ENCODE assay signal across 22 mouse cellular contexts in the genomic region with DNA sequence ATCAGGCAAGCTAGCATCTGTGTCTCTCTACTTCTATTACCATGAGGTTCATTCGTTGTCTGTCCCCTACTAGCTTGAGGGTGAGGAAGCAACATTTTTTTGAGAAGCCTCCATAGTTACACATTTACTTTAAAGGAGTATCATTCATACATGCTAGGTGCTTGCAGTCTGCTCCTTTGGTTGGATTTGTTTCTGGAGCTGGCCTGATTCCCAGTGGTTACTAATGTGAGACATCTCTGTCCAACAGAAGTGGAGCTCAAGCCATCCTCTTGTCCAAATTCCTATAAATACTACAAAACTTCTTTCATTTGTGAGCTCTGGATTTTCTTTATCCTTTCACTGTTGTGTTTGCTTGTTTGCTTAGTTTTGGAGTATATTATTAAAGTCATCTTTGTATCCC.
DNase-seq lines count a peak whose midpoint lies in the region; ATAC-seq lines count a peak whose summit lies in the region.
"Had no signal": no experiment of that assay in that cellular context is flagged by ENCODE, and none has a peak within 500 bp of the region (broad histone marks: within the 10 kb centered on the region; RNA-seq: fewer than 3 reads in every experiment).

No protein-coding gene starts in this region.

- no peak for DNase-seq in frontal cortex, postnatal 14 days (ENCODE audit: low spot score in 2 of 2)
- DNase-seq in brain, adult 2 months (ENCODE audit: low read depth, low spot score): peak; percentile 57
- peak; percentile 14 for DNase-seq in cerebellum, adult 8-10 months
- DNase-seq in cerebellum, postnatal 25 days: peak; percentile 15 to 63
- DNase-seq in c-Kit-positive CD71-positive TER-119-positive erythroid progenitor cells, embryonic 14.5 days (ENCODE audit: low spot score): no peak
- DNase-seq: adrenal gland, postnatal 14 days; gastrocnemius, postnatal 10 days; kidney, adult 2 months; kidney, postnatal 4 days; lung, embryonic 14.5 days; lung, postnatal 14 days; midbrain, embryonic 14.5 days; retina, postnatal 1 day; spleen, adult 18-20 months; thymus, adult 18-20 months; thymus, postnatal 25 days had no signal

- ATAC-seq in frontal cortex, adult (ENCODE audit: low TSS enrichment): peak; percentile 47; the same call in 1 of the 2 replicates
- no peak for ATAC-seq in erythroid progenitor cell, adult 5-6 weeks (replicated peaks; ENCODE audit: low FRiP score, poor library complexity, severe bottlenecking)
- ATAC-seq: CD4-positive, CD25-positive, alpha-beta regulatory T cell, adult 4 months; forebrain, embryonic 14.5 days; hindbrain, embryonic 16.5 days; intestine, embryonic 15.5 days had no signal

Comparison
In these comparisons a context has a peak if more than half of its experiments do, and no peak if none do; other contexts are left out.
1. DNase-seq: peak in brain, adult 2 months (single experiment), cerebellum, adult 8-10 months (single experiment) and cerebellum, postnatal 25 days (2 of 2); none in frontal cortex, postnatal 14 days (0 of 2) and c-Kit-positive CD71-positive TER-119-positive erythroid progenitor cells, embryonic 14.5 days (single experiment).